Mouse (Mus musculus): Measurements from ENCODE around the gene Myo1a. TPM values are rescaled to one million over a fixed set of nuclear protein-coding genes. Genes with fewer than 3 reads are reported as not detected.
A peak's percentile ranks its signal among the peaks of the same experiment; 100 is the strongest.

Gene Myo1a
- total RNA-seq, 1 experiment: 1.7 TPM

- Histone ChIP-seq H3K4me1 (ENCODE audit: control insufficient read depth in 2 of 2, insufficient read depth in 2 of 2, low read length in 2 of 2, poor library complexity in 1 of 2) (peaks cover 0 to 34% of the 10 kb centered on the region in 2 experiments; a peak in 2 of 4 replicates), H3K4me3 (ENCODE audit: insufficient read depth in 1 of 2, low read depth in 1 of 2, low read length in 2 of 2, poor library complexity in 1 of 2, severe bottlenecking in 1 of 2) (no peak overlapping the region), H3K9me3 (ENCODE audit: control insufficient read depth, insufficient read depth, low read depth, low read length) (no peaks in the 10 kb centered on the region), H3K27ac (ENCODE audit: insufficient read depth, low read depth, low read length, poor library complexity, severe bottlenecking) (no peak overlapping the region), H3K36me3 (ENCODE audit: control insufficient read depth, insufficient read depth, low read length, poor library complexity, severe bottlenecking) (peaks cover 10% of the 10 kb centered on the region), H3K9ac (ENCODE audit: insufficient read depth, low read depth, low read length, poor library complexity, severe bottlenecking) (no peak overlapping the region)
- TF ChIP-seq MAFK (IDR thresholded peaks at IDR 0.05; ENCODE audit: insufficient read depth, low read depth, low read length) (no peak), ZC3H11A (IDR thresholded peaks at IDR 0.05; ENCODE audit: borderline replicate concordance, low read depth, low read length) (no peak), ZNF384 (IDR thresholded peaks at IDR 0.05; ENCODE audit: low read depth, low read length) (no peak), CHD2 (IDR thresholded peaks at IDR 0.05; ENCODE audit: low read depth, low read length) (no peak), HCFC1 (IDR thresholded peaks at IDR 0.05; ENCODE audit: borderline replicate concordance, insufficient read depth, low read length) (no peak)
- DNase-seq (ENCODE audit: low read depth, low spot score): no peak
- in situ Hi-C loops (cut with MboI; ENCODE audit: low sequenced_read_pairs in 2 of 2, unreplicated experiment in 2 of 2): no loop called here
Observed at GRCm38 (mm10) chr10:127664891-127665290, 40.1 kb upstream of the Myo1a start.

- in situ Hi-C loops (cut with MboI; ENCODE audit: low sequenced_read_pairs in 2 of 2, unreplicated experiment in 2 of 2): no loop called here
- peaks cover 0 to 34% of the 10 kb centered on the region in 2 experiments; a peak in 2 of 4 replicates for H3K4me1 ChIP-seq (ENCODE audit: control insufficient read depth in 2 of 2, insufficient read depth in 2 of 2, low read length in 2 of 2, poor library complexity in 1 of 2)
- no peak for DNase-seq (ENCODE audit: low read depth, low spot score)
Observed at GRCm38 (mm10) chr10:127665366-127666181, 39.4 kb upstream of the Myo1a start.

DNA sequence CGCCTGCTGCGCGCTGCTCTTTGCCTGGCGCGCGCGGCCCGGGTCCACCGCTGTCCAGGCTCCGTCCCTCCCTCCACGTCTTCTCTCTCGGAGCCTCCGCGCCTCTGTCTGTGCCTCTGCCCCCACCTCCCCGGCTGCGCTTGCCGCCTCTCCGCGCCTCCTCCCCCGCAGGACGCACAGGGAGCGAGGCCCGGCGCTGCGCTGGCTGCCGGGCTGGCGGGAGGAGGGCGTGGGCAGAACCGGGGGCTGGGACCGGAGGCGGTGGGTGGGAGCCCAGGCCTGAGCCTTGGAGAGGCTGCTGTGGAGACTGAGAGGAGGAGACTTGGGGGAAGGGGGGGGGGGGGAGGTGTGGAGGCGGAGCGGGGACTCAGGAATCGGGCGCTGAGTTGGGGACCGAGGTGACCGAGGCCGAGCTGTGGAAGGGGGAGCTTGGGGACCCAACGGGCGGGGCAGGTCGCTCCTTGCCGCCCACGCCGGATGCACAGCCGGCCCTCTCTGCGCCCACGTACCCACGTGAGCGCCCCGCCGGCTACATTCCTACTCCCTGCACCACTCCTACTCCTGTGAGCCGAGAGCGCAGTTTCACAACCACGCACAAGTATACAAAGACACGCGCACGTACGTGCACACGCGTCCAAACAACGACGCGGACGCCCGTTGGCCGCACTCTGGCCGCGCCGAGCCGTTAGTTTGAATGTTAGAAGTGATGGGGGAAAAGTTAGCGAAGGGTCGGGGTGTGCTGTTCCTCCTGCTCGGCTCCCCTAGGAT lies 38.3 kb upstream of the Myo1a start, which contains the start of gene Nemp1:
Gene Nemp1, plus strand, starts transcription at position 401 of the 768 bp plus-strand sequence.
- Histone ChIP-seq H3K4me3 (ENCODE audit: insufficient read depth in 1 of 2, low read depth in 1 of 2, low read length in 2 of 2, poor library complexity in 1 of 2, severe bottlenecking in 1 of 2) (peak within 1 kb of the TSS; percentile 53 to 79), H3K9me3 (ENCODE audit: control insufficient read depth, insufficient read depth, low read depth, low read length) (no peaks in the 10 kb centered on the region), H3K9ac (ENCODE audit: insufficient read depth, low read depth, low read length, poor library complexity, severe bottlenecking) (peak within 1 kb of the TSS; percentile 64), H3K27ac (ENCODE audit: insufficient read depth, low read depth, low read length, poor library complexity, severe bottlenecking) (peak within 1 kb of the TSS; percentile 79; the same call in 1 of the 2 replicates), H3K4me1 (ENCODE audit: control insufficient read depth in 2 of 2, insufficient read depth in 2 of 2, low read length in 2 of 2, poor library complexity in 1 of 2) (peaks cover 0 to 29% of the 10 kb centered on the region in 2 experiments; a peak in 2 of 4 replicates), H3K36me3 (ENCODE audit: control insufficient read depth, insufficient read depth, low read length, poor library complexity, severe bottlenecking) (peaks cover 7% of the 10 kb centered on the region; the same call in 1 of the 2 replicates)
- no peak for DNase-seq (ENCODE audit: low read depth, low spot score)
- no peak for TF ChIP-seq CHD2 (IDR thresholded peaks at IDR 0.05; ENCODE audit: low read depth, low read length)
- TF ChIP-seq MAFK (IDR thresholded peaks at IDR 0.05; ENCODE audit: insufficient read depth, low read depth, low read length): no peak
- no peak for TF ChIP-seq ZNF384 (IDR thresholded peaks at IDR 0.05; ENCODE audit: low read depth, low read length)
- TF ChIP-seq ZC3H11A (IDR thresholded peaks at IDR 0.05; ENCODE audit: borderline replicate concordance, low read depth, low read length): no peak
- TF ChIP-seq HCFC1 (IDR thresholded peaks at IDR 0.05; ENCODE audit: borderline replicate concordance, insufficient read depth, low read length): no peak
- in situ Hi-C loops (cut with MboI; ENCODE audit: low sequenced_read_pairs in 2 of 2, unreplicated experiment in 2 of 2): no loop called here

More at GRCm38 (mm10) chr10:127665366-127666181, 39.4 kb upstream of the Myo1a start:
- Histone ChIP-seq H3K4me3 (ENCODE audit: insufficient read depth in 1 of 2, low read depth in 1 of 2, low read length in 2 of 2, poor library complexity in 1 of 2, severe bottlenecking in 1 of 2) (peak overlapping the region; percentile 53 to 79), H3K36me3 (ENCODE audit: control insufficient read depth, insufficient read depth, low read length, poor library complexity, severe bottlenecking) (peaks cover 7% of the 10 kb centered on the region; the same call in 1 of the 2 replicates), H3K9ac (ENCODE audit: insufficient read depth, low read depth, low read length, poor library complexity, severe bottlenecking) (peak overlapping the region; percentile 63; the same call in 1 of the 2 replicates), H3K9me3 (ENCODE audit: control insufficient read depth, insufficient read depth, low read depth, low read length) (no peaks in the 10 kb centered on the region), H3K27ac (ENCODE audit: insufficient read depth, low read depth, low read length, poor library complexity, severe bottlenecking) (no peak overlapping the region)
- TF ChIP-seq ZC3H11A (IDR thresholded peaks at IDR 0.05; ENCODE audit: borderline replicate concordance, low read depth, low read length) (no peak), MAFK (IDR thresholded peaks at IDR 0.05; ENCODE audit: insufficient read depth, low read depth, low read length) (no peak), CHD2 (IDR thresholded peaks at IDR 0.05; ENCODE audit: low read depth, low read length) (no peak), HCFC1 (IDR thresholded peaks at IDR 0.05; ENCODE audit: borderline replicate concordance, insufficient read depth, low read length) (no peak), ZNF384 (IDR thresholded peaks at IDR 0.05; ENCODE audit: low read depth, low read length) (no peak)

DNA sequence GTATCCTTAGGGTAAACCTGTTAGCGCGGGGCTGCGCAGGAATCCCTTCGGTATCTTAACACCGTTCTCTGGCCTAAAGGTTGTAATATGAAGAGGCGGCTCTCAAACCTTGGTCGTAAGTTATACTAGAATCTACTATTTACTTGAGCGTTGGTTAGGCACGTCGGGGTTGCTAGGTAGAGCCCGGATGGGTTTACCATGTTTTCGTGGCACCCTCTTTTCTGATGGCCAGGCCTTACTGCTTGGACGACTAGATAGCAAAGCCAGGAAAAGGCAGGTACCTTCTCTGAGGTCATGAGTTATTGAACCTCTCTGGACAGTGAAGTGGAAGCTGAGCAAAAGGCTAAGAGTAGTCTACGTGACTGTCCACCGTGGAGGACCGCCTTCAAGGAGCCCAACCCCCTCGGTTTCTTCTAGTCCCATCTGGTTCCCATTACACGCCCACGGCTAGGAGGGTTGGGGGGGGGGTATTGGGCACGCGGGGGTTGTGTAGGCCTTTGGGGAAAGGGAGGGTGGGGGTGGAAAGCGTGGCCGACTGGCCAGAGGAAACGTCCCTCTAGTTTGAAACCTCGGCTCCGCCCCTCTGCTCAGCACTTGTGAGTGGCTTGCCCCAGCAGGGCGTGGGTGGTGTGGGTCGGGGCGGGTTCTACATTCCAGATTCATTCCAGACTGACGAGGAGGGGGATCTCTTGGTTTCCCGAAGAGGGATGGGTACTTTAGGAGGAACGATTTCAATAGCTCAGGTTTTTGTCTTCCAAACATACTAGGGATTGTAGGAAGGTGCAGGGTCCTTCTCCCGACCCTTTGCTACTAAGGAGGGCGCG lies 37.5 kb upstream of the Myo1a start:
- no peak for DNase-seq (ENCODE audit: low read depth, low spot score)
- Histone ChIP-seq H3K27ac (ENCODE audit: insufficient read depth, low read depth, low read length, poor library complexity, severe bottlenecking) (peak overlapping the region; percentile 79), H3K36me3 (ENCODE audit: control insufficient read depth, insufficient read depth, low read length, poor library complexity, severe bottlenecking) (peaks cover 7% of the 10 kb centered on the region; the same call in 1 of the 2 replicates), H3K9ac (ENCODE audit: insufficient read depth, low read depth, low read length, poor library complexity, severe bottlenecking) (peak overlapping the region; percentile 64), H3K9me3 (ENCODE audit: control insufficient read depth, insufficient read depth, low read depth, low read length) (no peaks in the 10 kb centered on the region), H3K4me1 (ENCODE audit: control insufficient read depth in 2 of 2, insufficient read depth in 2 of 2, low read length in 2 of 2, poor library complexity in 1 of 2) (peaks cover 0 to 29% of the 10 kb centered on the region in 2 experiments; a peak in 2 of 4 replicates), H3K4me3 (ENCODE audit: insufficient read depth in 1 of 2, low read depth in 1 of 2, low read length in 2 of 2, poor library complexity in 1 of 2, severe bottlenecking in 1 of 2) (peak overlapping the region; percentile 53 to 79)
- TF ChIP-seq MAFK (IDR thresholded peaks at IDR 0.05; ENCODE audit: insufficient read depth, low read depth, low read length) (no peak), HCFC1 (IDR thresholded peaks at IDR 0.05; ENCODE audit: borderline replicate concordance, insufficient read depth, low read length) (no peak), ZC3H11A (IDR thresholded peaks at IDR 0.05; ENCODE audit: borderline replicate concordance, low read depth, low read length) (no peak), CHD2 (IDR thresholded peaks at IDR 0.05; ENCODE audit: low read depth, low read length) (no peak; the same call in 1 of the 2 replicates), ZNF384 (IDR thresholded peaks at IDR 0.05; ENCODE audit: low read depth, low read length) (no peak)
- in situ Hi-C loops (cut with MboI; ENCODE audit: low sequenced_read_pairs in 2 of 2, unreplicated experiment in 2 of 2): no loop called here

All from ES-E14 (cell line).